Mouse (Mus musculus) left cerebral cortex, adult 9 months (tissue): ENCODE results near the gene Mcrs1.

Source experiments
- DNase-seq, 2 experiments: peaks; one replicate each; pipeline ENCODE4 v3.0.0; 2022; ENCODE audit warnings: low spot score in 2 of 2

Gene Mcrs1

GRCm38 (mm10) chr15:99213183-99213582 is 38.6 kb downstream of the Mcrs1 start:
- no peak for DNase-seq

- DNase-seq, result no peak
These were observed 45.8 kb downstream of the Mcrs1 start for GRCm38 (mm10) chr15:99205959-99206358.

DNA sequence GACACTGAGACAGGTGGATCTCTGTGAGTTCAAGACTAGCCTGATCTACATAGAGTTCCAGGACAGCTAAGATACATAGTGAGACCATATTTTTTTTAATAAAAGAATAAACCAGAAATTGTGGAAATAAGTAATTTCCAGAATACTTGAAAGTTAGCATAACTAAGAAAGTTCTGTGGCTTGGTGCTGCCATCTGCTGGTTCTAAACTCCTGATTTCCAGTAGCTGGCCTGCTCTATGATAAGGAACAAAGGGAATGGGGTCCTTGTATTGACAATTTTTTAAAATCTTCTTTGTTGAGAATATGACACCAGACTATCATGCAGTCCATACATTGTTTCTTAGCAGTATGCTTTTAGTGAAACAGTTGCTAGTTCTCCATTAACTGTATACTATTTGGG is 53.0 kb downstream of the Mcrs1 start:
- peak in 1 of 2 experiments; percentile 28 for DNase-seq

DNA sequence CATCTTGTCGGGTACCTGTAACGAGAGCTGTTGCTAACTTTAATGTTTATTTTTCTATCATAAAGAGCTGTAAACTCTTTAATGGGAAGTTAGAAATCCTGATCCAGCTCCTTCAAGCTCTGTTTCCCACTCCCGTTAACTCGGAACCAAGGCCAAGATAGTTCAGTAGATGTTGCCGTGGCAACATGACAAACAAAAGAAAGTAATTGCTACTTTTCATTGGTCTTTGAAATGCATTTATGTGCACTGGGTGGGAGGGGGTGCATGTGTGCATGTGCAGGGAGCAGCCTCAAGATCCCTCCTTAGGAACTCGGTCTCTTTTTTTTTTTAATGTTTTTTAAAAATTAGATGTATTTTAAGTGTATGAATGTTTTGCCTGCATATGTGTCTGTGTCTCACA is 56.7 kb downstream of the Mcrs1 start:
- no peak for DNase-seq

DNA sequence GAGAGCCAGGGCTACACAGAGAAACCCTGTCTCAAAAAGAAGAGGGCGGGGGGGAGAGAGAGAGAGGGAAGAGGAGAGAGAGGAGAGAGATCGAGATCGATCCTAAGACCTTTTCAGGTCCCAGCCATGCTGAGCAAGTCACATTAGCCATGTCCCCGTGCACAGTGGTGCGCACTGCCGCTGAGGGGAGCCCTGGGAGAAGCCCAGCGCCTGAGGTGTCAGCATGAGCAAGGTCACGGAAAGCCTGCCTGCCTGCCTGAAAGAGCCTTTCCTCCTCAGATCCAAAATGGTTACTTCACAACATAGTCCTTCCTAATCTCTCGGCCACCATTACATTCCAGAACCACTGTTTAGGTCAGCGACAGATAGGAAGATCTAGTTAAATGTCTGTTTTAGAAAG is 57.4 kb downstream of the Mcrs1 start:
- no peak for DNase-seq
